Mouse (Mus musculus): ENCODE data around the gene Rps6kl1.

- TF ChIP-seq CTCF (IDR thresholded peaks at IDR 0.05; ENCODE audit: insufficient read depth, low read length) (no peak), POLR2A (IDR thresholded peaks at IDR 0.05; ENCODE audit: borderline replicate concordance, extremely low read depth, low read depth, low read length) (no peak)
These were observed 29.1 kb downstream of the Rps6kl1 start for GRCm38 (mm10) chr12:85121806-85122459.

All from lung, adult 2 months (tissue).